Mouse (Mus musculus): ENCODE results near the gene Ctxn2. TPM values are rescaled to one million over a fixed set of nuclear protein-coding genes. Genes with fewer than 3 reads are reported as not detected.

Ctxn2 gene
- 0.92 TPM for polyA plus RNA-seq (2014; fragmentation: Illumina TruSeq; extraction: RNeasy Lipid Tissue Mini Kit (QIAGEN cat#74804); ENCODE audit: low read depth, low replicate concordance)

GRCm38 (mm10) chr2:125135903-125136811 lies at the start of gene Ctxn2:
Gene Ctxn2 (plus strand): TSS chr2:125136692.

GRCm38 (mm10) chr2:125123477-125123852 lies 13.0 kb upstream of the Ctxn2 start, which contains the start of gene Myef2:
Gene Myef2 (minus strand): TSS chr2:125123661.

GRCm38 (mm10) chr2:125152388-125152787 lies 15.9 kb downstream of the Ctxn2 start, which contains the start of gene Slc12a1:
Gene Slc12a1 (plus strand): TSS chr2:125152505.

Other genes starting within 250 kb of the Ctxn2 start
- gene Slc24a5, start 68.6 kb upstream of the Ctxn2 start, polyA plus RNA-seq (2014; fragmentation: Illumina TruSeq; extraction: RNeasy Lipid Tissue Mini Kit (QIAGEN cat#74804); ENCODE audit: low read depth, low replicate concordance): 0.38 TPM
- 161 TPM for gene Myef2, start 13.0 kb upstream of the Ctxn2 start, polyA plus RNA-seq (2014; fragmentation: Illumina TruSeq; extraction: RNeasy Lipid Tissue Mini Kit (QIAGEN cat#74804); ENCODE audit: low read depth, low replicate concordance)
- 0.56 TPM for gene Slc12a1, start 15.8 kb downstream of the Ctxn2 start, polyA plus RNA-seq (2014; fragmentation: Illumina TruSeq; extraction: RNeasy Lipid Tissue Mini Kit (QIAGEN cat#74804); ENCODE audit: low read depth, low replicate concordance)
- 47.1 TPM for gene Dut, start 110.5 kb downstream of the Ctxn2 start, polyA plus RNA-seq (2014; fragmentation: Illumina TruSeq; extraction: RNeasy Lipid Tissue Mini Kit (QIAGEN cat#74804); ENCODE audit: low read depth, low replicate concordance)